Mouse (Mus musculus) megakaryocyte, embryonic 14.5 days (primary cell): Measurements from ENCODE around the gene Taf15.

ENCODE experiments used
- FLI1 ChIP-seq: IDR thresholded peaks from 2 replicates; pipeline ENCODE4 v1.6.1; 2012; ENCODE audit warnings: low read length, inconsistent platforms, mixed read lengths
- GATA1 ChIP-seq: IDR thresholded peaks from 3 replicates; pipeline ENCODE4 v1.6.1; 2012; ENCODE audit warnings: mixed read lengths, low read length, inconsistent platforms, borderline replicate concordance

- TF ChIP-seq GATA1 (no peak), FLI1 (no peak)
Measured at GRCm38 (mm10) chr11:83439426-83440060, 33.3 kb upstream of the Taf15 start.
